Mouse (Mus musculus): ENCODE data around the gene Podnl1. TPM values are rescaled to one million over a fixed set of nuclear protein-coding genes. Genes with fewer than 3 reads are reported as not detected.

Podnl1 gene
- polyA plus RNA-seq, 1 experiment from 2014 or later, result 0.46 TPM

DNA sequence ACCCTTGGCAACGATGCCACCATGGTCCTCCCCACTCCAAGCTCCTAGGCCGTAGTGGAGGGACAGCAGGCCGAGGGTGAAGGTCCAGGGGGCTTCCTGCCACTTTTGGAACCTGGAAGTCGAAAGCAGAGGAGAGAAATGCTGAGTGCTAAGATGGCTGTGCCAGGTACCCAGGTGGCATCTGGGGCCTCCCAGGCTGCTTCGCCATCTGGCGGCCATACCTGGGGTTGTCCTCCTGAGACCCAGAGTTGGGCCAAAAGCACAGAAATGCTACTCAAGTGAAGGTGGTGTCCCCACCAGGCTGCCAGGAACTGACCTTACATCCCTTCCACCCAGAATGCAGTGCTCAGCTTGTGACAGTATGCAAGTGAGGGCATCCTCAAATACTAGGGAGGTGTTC is 48.1 kb downstream of the Podnl1 start:
- Histone ChIP-seq H3K9ac (replicated peaks) (no peak overlapping the region), H3K4me1 (peaks cover 8% of the 10 kb centered on the region), H3K4me3 (no peak overlapping the region), H3K4me2 (replicated peaks) (no peak overlapping the region), H3K36me3 (peaks cover 71% of the 10 kb centered on the region), H3K27me3 (no peaks in the 10 kb centered on the region), H3K27ac (replicated peaks) (no peak overlapping the region), H3K9me3 (no peaks in the 10 kb centered on the region)
- WGBS, result 82% methylated on average over 6 of the region's 6 CpGs
- no peak for ATAC-seq (ENCODE audit: low FRiP score, low read depth)

DNA sequence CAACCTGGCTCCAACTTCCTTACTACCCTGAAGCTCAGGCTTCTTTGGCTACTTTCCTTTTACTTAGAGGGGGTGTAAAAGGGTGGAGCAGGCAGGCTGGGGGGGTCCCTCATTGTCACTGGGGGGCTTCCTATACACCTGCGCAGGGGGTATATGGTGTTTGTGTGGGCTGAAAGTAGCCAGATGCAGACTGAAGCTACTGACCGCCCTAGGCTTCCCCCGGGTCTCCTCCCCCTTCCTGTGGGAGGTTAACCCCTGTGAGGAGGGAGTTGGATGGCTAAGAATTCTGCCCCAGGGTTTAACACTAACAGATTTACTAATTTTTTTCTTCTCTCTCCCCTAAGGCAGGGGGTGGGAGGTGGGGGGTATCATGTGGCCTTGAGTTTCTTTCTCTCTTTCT is 50.8 kb downstream of the Podnl1 start:
- H3K9me3 ChIP-seq, result no peaks in the 10 kb centered on the region
- ATAC-seq (ENCODE audit: low FRiP score, low read depth), result no peak
- no peak overlapping the region for H3K4me3 ChIP-seq
- no peaks in the 10 kb centered on the region for H3K27me3 ChIP-seq
- H3K4me1 ChIP-seq, result peaks cover 35% of the 10 kb centered on the region
- no peak overlapping the region for H3K9ac ChIP-seq (replicated peaks)
- no peak overlapping the region for H3K4me2 ChIP-seq (replicated peaks)
- peaks cover 60% of the 10 kb centered on the region for H3K36me3 ChIP-seq
- WGBS, result 50% methylated on average over 3 of the region's 3 CpGs
- no peak overlapping the region for H3K27ac ChIP-seq (replicated peaks)

DNA sequence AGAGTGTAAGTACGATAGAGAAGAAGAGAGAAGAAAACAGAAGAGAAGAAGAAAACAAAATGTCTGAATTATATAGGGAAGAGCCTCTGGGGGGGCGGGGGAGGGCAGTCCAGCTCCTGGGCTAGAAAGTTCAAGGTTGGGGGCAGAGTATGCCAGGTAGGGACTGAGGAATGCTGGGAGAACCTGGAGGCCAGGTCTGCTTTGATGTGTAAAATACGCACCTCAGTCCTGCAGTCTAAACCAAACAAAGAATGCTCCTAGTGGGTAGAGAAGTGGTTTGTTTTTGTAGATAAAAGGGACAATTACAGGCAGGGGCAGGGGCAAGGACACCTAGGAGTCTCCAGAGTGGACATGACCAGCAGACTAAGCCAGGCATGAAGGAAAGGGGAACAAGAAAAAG is 51.6 kb downstream of the Podnl1 start:
- H3K9ac ChIP-seq (replicated peaks), result no peak overlapping the region
- WGBS, result 84% methylated on average over 3 of the region's 3 CpGs
- peaks cover 41% of the 10 kb centered on the region for H3K4me1 ChIP-seq

DNA sequence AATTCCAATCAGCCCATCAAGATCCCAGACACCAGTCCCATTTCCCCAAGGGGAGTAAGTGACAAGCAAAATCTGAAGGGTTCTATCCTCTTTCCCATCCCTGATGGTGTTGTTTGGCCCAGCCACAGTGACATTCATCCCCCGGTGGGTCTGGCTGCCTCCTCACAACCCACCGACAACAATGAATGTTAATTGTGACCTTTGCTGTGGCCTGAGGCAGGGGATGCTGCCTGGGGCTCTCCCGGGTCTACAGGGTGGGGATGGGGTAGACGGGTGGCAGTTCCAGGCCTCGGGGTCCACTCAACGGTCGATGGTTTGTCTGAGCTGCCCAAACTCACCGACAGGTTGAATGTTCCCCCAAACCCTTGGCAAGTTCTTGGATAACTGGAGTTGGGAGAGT is 52.8 kb downstream of the Podnl1 start:
- Histone ChIP-seq H3K27ac (replicated peaks) (no peak overlapping the region), H3K4me1 (peaks cover 48% of the 10 kb centered on the region), H3K4me3 (no peak overlapping the region), H3K9me3 (no peaks in the 10 kb centered on the region), H3K4me2 (replicated peaks) (0 out of 2 replicates have a peak overlapping the region, but pooled peaks have one; percentile 75), H3K36me3 (peaks cover 40% of the 10 kb centered on the region), H3K27me3 (no peaks in the 10 kb centered on the region), H3K9ac (replicated peaks) (peak overlapping the region; percentile 17; the same call in 1 of the 2 replicates)
- no peak for ATAC-seq (ENCODE audit: low FRiP score, low read depth)
- 72% methylated on average over 8 of the region's 8 CpGs for WGBS

More for the DNA sequence above, 51.6 kb downstream of the Podnl1 start:
- Histone ChIP-seq H3K9me3 (no peaks in the 10 kb centered on the region), H3K4me2 (replicated peaks) (no peak overlapping the region), H3K36me3 (peaks cover 52% of the 10 kb centered on the region), H3K4me3 (no peak overlapping the region), H3K27me3 (no peaks in the 10 kb centered on the region), H3K27ac (replicated peaks) (no peak overlapping the region)
- ATAC-seq (ENCODE audit: low FRiP score, low read depth), result no peak

DNA sequence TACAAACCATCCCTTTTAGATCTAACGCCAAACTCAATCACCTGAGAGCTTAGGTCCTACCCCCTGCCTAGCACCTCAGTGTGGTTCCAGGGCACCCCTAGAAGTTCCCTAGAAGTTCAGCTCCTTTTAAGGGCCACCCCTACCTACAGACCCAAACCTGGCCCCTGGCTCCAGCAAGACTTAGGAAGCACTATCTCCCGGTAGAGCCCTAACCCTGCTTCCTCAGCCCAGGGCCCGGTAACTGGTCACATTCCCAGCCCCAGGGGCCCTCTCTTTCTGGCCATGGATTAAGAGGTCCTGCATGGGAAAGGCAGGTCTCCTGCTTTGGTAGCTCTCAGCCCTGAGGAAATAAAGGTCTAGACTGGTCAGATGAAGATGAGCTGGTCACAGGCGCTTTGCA is 54.2 kb downstream of the Podnl1 start:
- WGBS, result 5% methylated on average over 4 of the region's 4 CpGs
- Histone ChIP-seq H3K36me3 (peaks cover 26% of the 10 kb centered on the region), H3K4me1 (peaks cover 56% of the 10 kb centered on the region), H3K27ac (replicated peaks) (peak overlapping the region; percentile 92), H3K4me3 (peak overlapping the region; percentile 40), H3K9me3 (no peaks in the 10 kb centered on the region), H3K9ac (replicated peaks) (peak overlapping the region; percentile 70), H3K4me2 (replicated peaks) (peak overlapping the region; percentile 75), H3K27me3 (peaks cover 5% of the 10 kb centered on the region; the same call in 1 of the 2 replicates)
- ATAC-seq (ENCODE audit: low FRiP score, low read depth), result no peak

DNA sequence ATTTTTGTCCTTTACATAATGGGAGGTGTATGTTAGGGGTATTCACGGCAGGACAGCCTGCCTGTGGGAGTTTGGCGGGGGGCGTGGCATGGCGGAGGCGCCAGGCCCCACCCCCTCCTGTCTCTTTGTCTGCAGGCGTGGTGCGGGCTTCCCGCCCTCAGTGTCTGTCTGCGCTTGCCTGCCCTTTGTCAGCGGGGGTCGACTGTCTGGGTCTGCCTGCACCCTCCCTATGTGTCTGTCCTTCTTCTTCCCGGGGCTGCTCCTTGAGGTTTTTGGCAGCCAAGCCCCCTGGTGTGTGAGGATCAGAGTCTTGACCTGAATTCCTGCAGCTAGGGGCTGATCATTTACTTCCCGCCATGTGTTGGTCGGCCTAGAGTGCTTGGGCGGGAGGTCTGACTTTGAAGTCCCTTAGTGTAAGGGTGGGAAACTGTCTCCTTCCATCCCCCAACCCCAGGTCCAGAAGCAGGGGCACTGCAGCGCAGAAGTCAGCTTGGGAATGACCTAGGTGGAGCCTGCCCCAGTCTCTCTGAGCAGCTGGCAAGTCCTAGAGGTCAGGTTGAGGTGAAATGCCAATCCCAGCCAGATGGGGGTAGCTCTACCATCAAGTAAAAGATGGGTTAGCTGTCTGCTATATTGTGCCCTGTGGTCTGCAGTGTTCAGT is 54.9 kb downstream of the Podnl1 start:
- Histone ChIP-seq H3K4me1 (peaks cover 56% of the 10 kb centered on the region), H3K9me3 (no peaks in the 10 kb centered on the region), H3K27ac (replicated peaks) (peak overlapping the region; percentile 92), H3K9ac (replicated peaks) (peak overlapping the region; percentile 70), H3K4me3 (peak overlapping the region; percentile 40), H3K27me3 (peaks cover 5% of the 10 kb centered on the region; the same call in 1 of the 2 replicates), H3K4me2 (replicated peaks) (peak overlapping the region; percentile 75), H3K36me3 (peaks cover 19% of the 10 kb centered on the region)
- WGBS, result 1% methylated on average over 16 of the region's 16 CpGs
- peak; percentile 82 for ATAC-seq (ENCODE audit: low FRiP score, low read depth)

MicroRNAs within 50 kb of the gene (microRNA counts, 519-probe panel; counts per million panel counts)
- microRNA mmu-miR-181c (3,414 counts per million, percentile 16 among the panel's probes with 10 or more counts), microRNA mmu-miR-709 (not detected)

Small RNA genes within 50 kb of the gene (microRNA-seq; reads per million reads assigned to microRNA genes)
- gene Gm25110 (not detected), gene Mir181c (13,575 reads per million, percentile 97 among the genes with 10 or more reads in this experiment), gene Mir181d (11,808 reads per million, percentile 96 among the genes with 10 or more reads in this experiment), gene Mir709 (not detected)

Other genes starting within 250 kb of the Podnl1 start
- gene Adgrl1, start 225.9 kb upstream of the Podnl1 start, polyA plus RNA-seq (2016; fragmentation: Nextera tagmentation; extraction: Ambion mirVana), result 30.2 and 30.4 TPM in 2 replicates
- gene Gm10644, start 170.8 kb upstream of the Podnl1 start, polyA plus RNA-seq (2016; fragmentation: Nextera tagmentation; extraction: Ambion mirVana), result 0.76 and 0.88 TPM in 2 replicates
- 58.8 and 62.8 TPM in 2 replicates for gene Asf1b, start 170.5 kb upstream of the Podnl1 start, polyA plus RNA-seq (2016; fragmentation: Nextera tagmentation; extraction: Ambion mirVana)
- gene Prkaca, start 153.0 kb upstream of the Podnl1 start, polyA plus RNA-seq (2016; fragmentation: Nextera tagmentation; extraction: Ambion mirVana), result 193 and 207 TPM in 2 replicates
- 7.7 and 9.7 TPM in 2 replicates for gene Samd1, start 128.3 kb upstream of the Podnl1 start, polyA plus RNA-seq (2016; fragmentation: Nextera tagmentation; extraction: Ambion mirVana)
- gene 1700067K01Rik, start 124.5 kb upstream of the Podnl1 start, polyA plus RNA-seq (2016; fragmentation: Nextera tagmentation; extraction: Ambion mirVana), result 0.89 and 1.1 TPM in 2 replicates
- gene 2210011C24Rik, start 113.8 kb upstream of the Podnl1 start, polyA plus RNA-seq (2016; fragmentation: Nextera tagmentation; extraction: Ambion mirVana), result not detected in 2 replicates
- gene Palm3, start 104.5 kb upstream of the Podnl1 start, polyA plus RNA-seq (2016; fragmentation: Nextera tagmentation; extraction: Ambion mirVana), result 3.5 and 3.9 TPM in 2 replicates
- 0.46 and 0.52 TPM in 2 replicates for gene Il27ra, start 83.4 kb upstream of the Podnl1 start, polyA plus RNA-seq (2016; fragmentation: Nextera tagmentation; extraction: Ambion mirVana)
- not detected in 2 replicates for gene Rln3, start 81.0 kb upstream of the Podnl1 start, polyA plus RNA-seq (2016; fragmentation: Nextera tagmentation; extraction: Ambion mirVana)
- gene Gm10643, start 60.9 kb upstream of the Podnl1 start, polyA plus RNA-seq (2016; fragmentation: Nextera tagmentation; extraction: Ambion mirVana), result 1.5 and 1.6 TPM in 2 replicates
- 9.3 and 10.0 TPM in 2 replicates for gene Rfx1, start 59.2 kb upstream of the Podnl1 start, polyA plus RNA-seq (2016; fragmentation: Nextera tagmentation; extraction: Ambion mirVana)
- 20.5 and 22.1 TPM in 2 replicates for gene Dcaf15, start 21.2 kb upstream of the Podnl1 start, polyA plus RNA-seq (2016; fragmentation: Nextera tagmentation; extraction: Ambion mirVana)
- 19.0 and 19.5 TPM in 2 replicates for gene Cc2d1a, start 21.9 kb downstream of the Podnl1 start, polyA plus RNA-seq (2016; fragmentation: Nextera tagmentation; extraction: Ambion mirVana)
- gene 4930432K21Rik, start 22.0 kb downstream of the Podnl1 start, polyA plus RNA-seq (2016; fragmentation: Nextera tagmentation; extraction: Ambion mirVana), result 2.4 TPM in 2 replicates
- gene Nanos3, start 59.2 kb downstream of the Podnl1 start, polyA plus RNA-seq (2016; fragmentation: Nextera tagmentation; extraction: Ambion mirVana), result 4.5 and 8.3 TPM in 2 replicates
- 55.3 and 55.7 TPM in 2 replicates for gene Zswim4, start 111.1 kb downstream of the Podnl1 start, polyA plus RNA-seq (2016; fragmentation: Nextera tagmentation; extraction: Ambion mirVana)
- gene D8Ertd738e, start 123.7 kb downstream of the Podnl1 start, polyA plus RNA-seq (2016; fragmentation: Nextera tagmentation; extraction: Ambion mirVana), result 268 TPM in 2 replicates
- gene Mri1, start 131.3 kb downstream of the Podnl1 start, polyA plus RNA-seq (2016; fragmentation: Nextera tagmentation; extraction: Ambion mirVana), result 61.0 and 63.6 TPM in 2 replicates
- gene Ccdc130, start 144.4 kb downstream of the Podnl1 start, polyA plus RNA-seq (2016; fragmentation: Nextera tagmentation; extraction: Ambion mirVana), result 24.3 and 25.1 TPM in 2 replicates

Measured in midbrain, embryonic 12.5 days (tissue).